Mouse (Mus musculus): ENCODE measurements around the gene Asdurf. TPM values are rescaled to one million over a fixed set of nuclear protein-coding genes. Genes with fewer than 3 reads are reported as not detected.
"Not testable (repeated sequence)": the region's sequence is repeated elsewhere in the genome, so short reads cannot be mapped to it uniquely, and the experiment has no call there.

Gene Asdurf
- 2.8 and 13.4 TPM in 2 replicates for polyA plus RNA-seq (2015; fragmentation: Nextera tagmentation; extraction: Ambion mirVana)

DNA sequence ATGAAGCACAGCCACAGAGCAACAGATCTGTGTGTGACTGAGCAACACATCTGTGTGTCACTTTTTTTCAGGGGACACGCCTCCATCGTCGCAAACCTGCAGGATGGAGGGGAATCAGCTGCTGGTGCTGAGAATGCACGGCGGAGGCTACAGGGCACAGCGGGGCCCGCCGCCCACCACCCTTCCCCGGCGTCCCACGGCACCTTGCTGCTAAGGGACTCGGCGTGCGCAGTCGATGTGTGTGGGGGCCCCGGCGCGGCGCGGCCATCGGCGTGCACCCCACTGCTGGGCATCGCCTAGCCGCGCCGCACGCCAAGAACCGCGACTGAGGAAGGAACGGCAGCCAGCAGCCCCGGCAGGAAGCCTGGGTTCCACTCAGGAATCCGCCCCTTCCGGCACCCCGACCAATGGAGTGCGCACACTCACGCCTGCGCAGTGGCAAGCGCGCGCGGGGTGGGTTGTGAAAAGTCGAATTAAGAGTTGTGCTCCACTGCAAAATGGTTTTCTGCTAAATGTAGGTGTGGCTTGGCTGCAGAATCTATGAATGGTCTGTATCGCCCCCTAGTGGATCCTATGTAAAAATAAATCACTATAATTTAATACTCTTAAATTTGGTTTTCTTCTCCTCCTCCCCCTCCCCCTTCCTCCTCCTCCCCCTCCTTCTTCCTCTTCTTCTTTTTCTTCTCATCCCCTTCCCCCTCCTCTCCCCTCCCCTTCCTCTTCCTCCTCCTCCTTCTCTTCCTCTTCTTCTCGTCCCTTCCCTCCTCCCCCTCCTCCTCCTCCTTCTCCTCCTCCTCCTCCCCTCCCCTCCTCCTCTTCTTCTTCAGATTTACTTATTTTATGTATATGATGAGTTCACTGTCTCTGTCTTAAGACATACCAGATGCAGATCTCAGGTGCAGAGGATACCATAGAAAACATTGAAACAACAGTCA, at the start of gene Asdurf, which contains the start of the genes Gm28551 and Asnsd1:
Asdurf (minus strand) TSS at position 293 of the 935 bp plus-strand sequence.
Gm28551 (minus strand) TSS at position 341 of the 935 bp plus-strand sequence.
Asnsd1 (minus strand) TSS at position 426 of the 935 bp plus-strand sequence.
- ATAC-seq (ENCODE audit: low FRiP score, low TSS enrichment), result peak; percentile 100
- Histone ChIP-seq H3K27ac (replicated peaks) (peak within 1 kb of the TSS; percentile 88), H3K36me3 (ENCODE audit: control insufficient read depth, insufficient read depth, low read length) (peaks cover 5% of the 10 kb centered on the region), H3K4me2 (replicated peaks; ENCODE audit: low read depth) (peak within 1 kb of the TSS; percentile 60), H3K27me3 (ENCODE audit: control insufficient read depth, insufficient read depth, low read length) (no peaks in the 10 kb centered on the region), H3K9me3 (ENCODE audit: control insufficient read depth, low read length) (no peaks in the 10 kb centered on the region), H3K4me3 (ENCODE audit: low read depth, low read length) (peak within 1 kb of the TSS; percentile 87), H3K4me1 (replicated peaks; ENCODE audit: control insufficient read depth, insufficient read depth) (no peaks in the 10 kb centered on the region), H3K9ac (ENCODE audit: low read length) (peak within 1 kb of the TSS; percentile 87)
- TF ChIP-seq CTCF (IDR thresholded peaks at IDR 0.05; ENCODE audit: low read depth) (peak; percentile 78), EP300 (optimal IDR thresholded peaks at IDR 0.05) (no peak)
- peak; percentile 98 for DNase-seq (ENCODE audit: low spot score)
- under 1% methylated on average over 40 of the region's 44 CpGs for WGBS

DNA sequence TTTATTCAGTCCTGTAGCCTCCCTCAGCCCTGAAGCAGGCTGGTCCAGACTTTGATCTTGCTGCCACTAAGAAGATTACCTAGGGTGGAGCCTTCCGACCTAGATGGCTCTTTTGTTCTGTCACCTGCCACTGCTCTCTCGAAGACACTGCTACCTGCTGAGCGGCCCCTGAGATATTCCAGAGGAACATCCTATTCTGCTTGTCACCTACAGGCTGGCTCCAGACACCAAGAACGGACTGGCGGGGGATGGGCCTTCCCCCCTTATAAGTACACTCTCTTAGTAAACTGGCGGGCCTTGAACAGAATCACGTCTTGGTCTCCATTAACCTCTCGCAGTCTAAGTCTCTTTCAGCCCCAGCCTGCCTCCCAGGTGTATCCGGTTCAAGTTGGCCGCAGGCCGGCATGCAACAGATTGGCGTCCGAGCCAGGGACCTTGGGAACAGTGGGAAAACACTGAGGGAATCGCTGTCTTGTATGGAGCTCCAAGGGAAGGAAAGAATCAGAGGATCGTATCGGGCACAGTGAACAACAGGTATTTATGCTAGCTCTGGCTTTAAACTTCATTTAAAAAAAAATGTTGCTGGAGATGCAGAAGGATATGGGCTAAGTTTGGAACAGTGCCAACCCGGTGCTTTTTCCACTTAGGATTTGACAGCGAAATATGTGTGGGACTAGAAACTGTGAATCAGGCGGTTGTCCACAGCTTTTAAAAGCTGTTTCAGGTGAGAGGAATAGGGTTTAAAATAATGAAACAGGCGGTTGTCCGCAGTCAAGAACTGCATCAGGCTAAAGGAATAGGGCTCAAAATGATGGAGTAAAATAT, 41.7 kb upstream of the Asdurf start:
- H3K4me2 ChIP-seq (replicated peaks; ENCODE audit: low read depth), result 0 out of 2 replicates have a peak overlapping the region, but pooled peaks have one; percentile 14
- H3K4me1 ChIP-seq (replicated peaks; ENCODE audit: control insufficient read depth, insufficient read depth); ATAC-seq (ENCODE audit: low FRiP score, low TSS enrichment); H3K4me3 ChIP-seq (ENCODE audit: low read depth, low read length); H3K9me3 ChIP-seq (ENCODE audit: control insufficient read depth, low read length); H3K27ac ChIP-seq (replicated peaks); H3K27me3 ChIP-seq (ENCODE audit: control insufficient read depth, insufficient read depth, low read length); H3K9ac ChIP-seq (ENCODE audit: low read length); DNase-seq (ENCODE audit: low spot score); H3K36me3 ChIP-seq (ENCODE audit: control insufficient read depth, insufficient read depth, low read length): not testable (repeated sequence)
- WGBS, result 39% methylated on average over 21 of the region's 21 CpGs

GRCm38 (mm10) chr1:53388762-53389161, 36.3 kb upstream of the Asdurf start:
- Histone ChIP-seq H3K4me1 (replicated peaks; ENCODE audit: control insufficient read depth, insufficient read depth) (no peaks in the 10 kb centered on the region), H3K36me3 (ENCODE audit: control insufficient read depth, insufficient read depth, low read length) (no peaks in the 10 kb centered on the region), H3K4me3 (ENCODE audit: low read depth, low read length) (no peak overlapping the region), H3K27ac (replicated peaks) (no peak overlapping the region), H3K9me3 (ENCODE audit: control insufficient read depth, low read length) (no peaks in the 10 kb centered on the region), H3K27me3 (ENCODE audit: control insufficient read depth, insufficient read depth, low read length) (no peaks in the 10 kb centered on the region), H3K4me2 (replicated peaks; ENCODE audit: low read depth) (no peak overlapping the region), H3K9ac (ENCODE audit: low read length) (no peak overlapping the region)
- 91% methylated on average over 13 of the region's 14 CpGs for WGBS
- no peak for ATAC-seq (ENCODE audit: low FRiP score, low TSS enrichment)
- TF ChIP-seq EP300 (optimal IDR thresholded peaks at IDR 0.05), result no peak
- no peak for TF ChIP-seq CTCF (IDR thresholded peaks at IDR 0.05; ENCODE audit: low read depth)
- no peak for DNase-seq (ENCODE audit: low spot score)

GRCm38 (mm10) chr1:53384085-53384688, 31.8 kb upstream of the Asdurf start:
- WGBS, result 62% methylated on average over 6 of the region's 6 CpGs
- no peak overlapping the region for H3K27ac ChIP-seq (replicated peaks)
- H3K9ac ChIP-seq (ENCODE audit: low read length), result no peak overlapping the region
- no peak overlapping the region for H3K4me3 ChIP-seq (ENCODE audit: low read depth, low read length)
- no peaks in the 10 kb centered on the region for H3K4me1 ChIP-seq (replicated peaks; ENCODE audit: control insufficient read depth, insufficient read depth)
- H3K4me2 ChIP-seq (replicated peaks; ENCODE audit: low read depth), result no peak overlapping the region
- no peaks in the 10 kb centered on the region for H3K9me3 ChIP-seq (ENCODE audit: control insufficient read depth, low read length)
- no peaks in the 10 kb centered on the region for H3K27me3 ChIP-seq (ENCODE audit: control insufficient read depth, insufficient read depth, low read length)
- DNase-seq (ENCODE audit: low spot score) (no peak), ATAC-seq (ENCODE audit: low FRiP score, low TSS enrichment) (no peak)
- H3K36me3 ChIP-seq (ENCODE audit: control insufficient read depth, insufficient read depth, low read length), result no peaks in the 10 kb centered on the region
- TF ChIP-seq EP300 (optimal IDR thresholded peaks at IDR 0.05), result no peak
- no peak for TF ChIP-seq CTCF (IDR thresholded peaks at IDR 0.05; ENCODE audit: low read depth)

DNA sequence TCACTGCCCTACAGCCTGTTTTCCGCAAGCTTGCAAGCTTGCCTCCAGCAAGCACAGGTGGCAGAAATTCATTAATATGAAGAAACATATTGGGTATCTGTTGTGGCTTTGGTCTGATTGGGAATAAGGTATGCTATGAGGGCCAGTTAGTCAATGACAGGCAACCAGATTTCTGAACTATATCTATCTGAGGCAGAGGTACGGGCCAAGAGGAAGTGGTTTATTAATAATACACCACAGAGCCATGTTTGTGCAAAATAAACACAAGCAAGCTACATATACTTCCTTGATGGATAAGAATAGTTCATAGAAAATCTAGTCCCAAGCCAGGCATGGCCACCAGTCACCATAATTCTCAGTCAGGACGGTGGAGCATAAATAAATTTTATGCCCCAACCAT, 25.3 kb upstream of the Asdurf start:
- Histone ChIP-seq H3K4me1 (replicated peaks; ENCODE audit: control insufficient read depth, insufficient read depth) (no peaks in the 10 kb centered on the region), H3K36me3 (ENCODE audit: control insufficient read depth, insufficient read depth, low read length) (no peaks in the 10 kb centered on the region), H3K27ac (replicated peaks) (0 out of 2 replicates have a peak overlapping the region, but pooled peaks have one; percentile 58), H3K27me3 (ENCODE audit: control insufficient read depth, insufficient read depth, low read length) (no peaks in the 10 kb centered on the region), H3K4me2 (replicated peaks; ENCODE audit: low read depth) (no peak overlapping the region), H3K9ac (ENCODE audit: low read length) (no peak overlapping the region), H3K9me3 (ENCODE audit: control insufficient read depth, low read length) (no peaks in the 10 kb centered on the region), H3K4me3 (ENCODE audit: low read depth, low read length) (no peak overlapping the region)
- WGBS, result 68% methylated on average over 3 of the region's 3 CpGs
- ATAC-seq (ENCODE audit: low FRiP score, low TSS enrichment) (peak; percentile 93), DNase-seq (ENCODE audit: low spot score) (peak; percentile 21)
- TF ChIP-seq CTCF (IDR thresholded peaks at IDR 0.05; ENCODE audit: low read depth) (no peak), EP300 (optimal IDR thresholded peaks at IDR 0.05) (no peak)

DNA sequence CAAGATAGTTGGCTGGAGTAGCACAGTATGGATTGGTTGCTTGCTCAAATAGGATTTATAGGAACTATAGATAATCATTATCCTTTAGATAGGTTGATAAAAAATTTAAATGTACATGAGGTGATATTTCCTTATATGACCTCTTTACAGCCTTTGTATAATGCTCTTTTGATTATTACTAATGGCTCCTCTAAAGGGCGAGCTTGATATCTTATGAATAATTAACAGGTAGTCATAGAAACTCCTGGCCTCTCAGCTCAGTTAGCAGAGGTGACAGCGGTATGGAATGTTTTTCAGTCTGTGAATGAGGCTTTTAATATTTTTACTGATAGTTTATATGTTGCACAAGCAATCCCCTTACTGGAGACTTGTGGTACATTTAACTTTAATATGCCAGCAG, 23.5 kb upstream of the Asdurf start:
- not testable (repeated sequence) for H3K4me1 ChIP-seq (replicated peaks; ENCODE audit: control insufficient read depth, insufficient read depth); H3K36me3 ChIP-seq (ENCODE audit: control insufficient read depth, insufficient read depth, low read length); ATAC-seq (ENCODE audit: low FRiP score, low TSS enrichment); H3K4me2 ChIP-seq (replicated peaks; ENCODE audit: low read depth); DNase-seq (ENCODE audit: low spot score); H3K9ac ChIP-seq (ENCODE audit: low read length); H3K27me3 ChIP-seq (ENCODE audit: control insufficient read depth, insufficient read depth, low read length); H3K4me3 ChIP-seq (ENCODE audit: low read depth, low read length); H3K27ac ChIP-seq (replicated peaks); H3K9me3 ChIP-seq (ENCODE audit: control insufficient read depth, low read length)
- WGBS, result 58% methylated on average over 2 of the region's 2 CpGs
